Mouse (Mus musculus) neural tube, embryonic 13.5 days (tissue): Measurements from ENCODE around the gene Trip6. TPM values are rescaled to one million over a fixed set of nuclear protein-coding genes. Genes with fewer than 3 reads are reported as not detected.

Source experiments
- ATAC-seq: fragments of 200-750 bp; cut with Nextera tagmentation; 2 replicates; pipeline ENCODE4 v1.8.0; 2017; ENCODE audit warnings: low read depth, mild to moderate bottlenecking, moderate TSS enrichment, moderate library complexity
- H3K27ac ChIP-seq: fragments of 300-500 bp; sonication (generic); replicated peaks from 2 replicates; pipeline ENCODE4 v1.5.1; 2015; ENCODE audit warnings: moderate library complexity, mild to moderate bottlenecking, inconsistent platforms
- H3K27me3 ChIP-seq: fragments of 300-500 bp; sonication (generic); 2 replicates; pipeline ENCODE4 v1.6.1; 2015; ENCODE audit warnings: mild to moderate bottlenecking, inconsistent platforms
- H3K36me3 ChIP-seq: fragments of 300-500 bp; sonication (generic); 2 replicates; pipeline ENCODE4 v1.6.1; 2015; ENCODE audit warnings: mild to moderate bottlenecking, inconsistent platforms
- H3K4me1 ChIP-seq: fragments of 300-500 bp; sonication (generic); replicated peaks from 2 replicates; pipeline ENCODE4 v1.6.1; 2015; ENCODE audit warnings: inconsistent platforms
- H3K4me2 ChIP-seq: fragments of 300-500 bp; sonication (generic); 2 replicates; pipeline ENCODE4 v1.6.1; 2015; ENCODE audit warnings: inconsistent platforms, mild to moderate bottlenecking, moderate library complexity
- H3K4me3 ChIP-seq: fragments of 300-500 bp; sonication (generic); 2 replicates; pipeline ENCODE4 v1.5.1; 2015; ENCODE audit warnings: mild to moderate bottlenecking, inconsistent platforms
- H3K9ac ChIP-seq: fragments of 300-500 bp; sonication (generic); 2 replicates; pipeline ENCODE4 v1.6.1; 2015; ENCODE audit warnings: moderate library complexity, mild to moderate bottlenecking, inconsistent platforms
- H3K9me3 ChIP-seq: fragments of 300-500 bp; sonication (generic); 2 replicates; pipeline ENCODE4 v1.6.1; 2016; ENCODE audit warnings: inconsistent platforms
- whole genome bisulfite sequencing: fragments of 180-500 bp; shearing (Covaris S2); methylation state at CpG from one replicate; pipeline ENCODE4 v1.1.7; 2015; 5-methylcytosine and 5-hydroxymethylcytosine counted together
- polyA plus RNA-seq: library from polyadenylated mRNA; unstranded; fragments of >200 nt; fragmentation: Nextera tagmentation; extraction: Ambion mirVana; gene quantifications from 2 replicates; pipeline ENCODE4 v1.2.1, GENCODE M21; 2015

The Trip6 gene
- polyA plus RNA-seq, 1 experiment from 2014 or later = 17.7 TPM

- Histone ChIP-seq H3K4me3 (no peak overlapping the region), H3K27me3 (no peaks in the 10 kb centered on the region; the same call in 1 of the 2 replicates), H3K9me3 (no peaks in the 10 kb centered on the region), H3K36me3 (no peaks in the 10 kb centered on the region), H3K27ac (no peak overlapping the region), H3K4me1 (peaks cover 48% of the 10 kb centered on the region), H3K9ac (no peak overlapping the region), H3K4me2 (no peak overlapping the region)
- ATAC-seq = no peak
- 76% methylated on average over 6 of the region's 6 CpGs for WGBS
These were observed 20.9 kb upstream of the Trip6 start for GRCm38 (mm10) chr5:137335066-137335465.

- H3K27me3 ChIP-seq = no peaks in the 10 kb centered on the region; the same call in 1 of the 2 replicates
- H3K36me3 ChIP-seq = no peaks in the 10 kb centered on the region; the same call in 1 of the 2 replicates
- H3K27ac ChIP-seq = no peak overlapping the region
- H3K9ac ChIP-seq = no peak overlapping the region
- peaks cover 40% of the 10 kb centered on the region for H3K4me1 ChIP-seq
- 55% methylated on average over 10 of the region's 10 CpGs for WGBS
- ATAC-seq = no peak
- no peaks in the 10 kb centered on the region for H3K9me3 ChIP-seq
- peak overlapping the region; percentile 92 for H3K4me2 ChIP-seq
- H3K4me3 ChIP-seq = peak overlapping the region; percentile 65
These were observed 20.1 kb upstream of the Trip6 start for GRCm38 (mm10) chr5:137334317-137334716.

- H3K9ac ChIP-seq = peak within 1 kb of the TSS; percentile 87
- no peaks in the 10 kb centered on the region for H3K9me3 ChIP-seq
- H3K27ac ChIP-seq = peak within 1 kb of the TSS; percentile 79
- H3K4me1 ChIP-seq = peaks cover 33% of the 10 kb centered on the region
- H3K4me3 ChIP-seq = peak within 1 kb of the TSS; percentile 65
- no peaks in the 10 kb centered on the region; the same call in 1 of the 2 replicates for H3K27me3 ChIP-seq
- under 1% methylated on average over 44 of the region's 44 CpGs for WGBS
- ATAC-seq = peak; percentile 92
- peak within 1 kb of the TSS; percentile 92 for H3K4me2 ChIP-seq
- no peaks in the 10 kb centered on the region; the same call in 1 of the 2 replicates for H3K36me3 ChIP-seq
These were observed 19.4 kb upstream of the Trip6 start, which contains the start of gene Slc12a9 for GRCm38 (mm10) chr5:137333512-137334174. Gene Slc12a9, minus strand, starts transcription at chr5:137333597.

GRCm38 (mm10) chr5:137332857-137333511, 18.8 kb upstream of the Trip6 start:
- peak overlapping the region; percentile 92 for H3K4me2 ChIP-seq
- peaks cover 5% of the 10 kb centered on the region; the same call in 1 of the 2 replicates for H3K36me3 ChIP-seq
- ATAC-seq = peak; percentile 32
- H3K4me1 ChIP-seq = peaks cover 31% of the 10 kb centered on the region
- peak overlapping the region; percentile 65 for H3K4me3 ChIP-seq
- 12% methylated on average over 15 of the region's 15 CpGs for WGBS
- H3K27ac ChIP-seq = peak overlapping the region; percentile 79
- H3K9ac ChIP-seq = peak overlapping the region; percentile 87
- no peaks in the 10 kb centered on the region for H3K9me3 ChIP-seq
- no peaks in the 10 kb centered on the region; the same call in 1 of the 2 replicates for H3K27me3 ChIP-seq

- Histone ChIP-seq H3K9me3 (no peaks in the 10 kb centered on the region), H3K27ac (no peak overlapping the region), H3K27me3 (no peaks in the 10 kb centered on the region), H3K4me1 (peaks cover 25% of the 10 kb centered on the region), H3K9ac (no peak overlapping the region), H3K4me3 (no peak overlapping the region), H3K4me2 (no peak overlapping the region), H3K36me3 (peaks cover 25% of the 10 kb centered on the region)
- WGBS = 92% methylated on average over 7 of the region's 7 CpGs
- ATAC-seq = no peak
These were observed 16.7 kb upstream of the Trip6 start for GRCm38 (mm10) chr5:137330910-137331309.

- H3K4me1 ChIP-seq = no peaks in the 10 kb centered on the region
- WGBS = 100% methylated on average over 3 of the region's 3 CpGs
- no peaks in the 10 kb centered on the region for H3K9me3 ChIP-seq
- no peak overlapping the region for H3K4me2 ChIP-seq
- no peak overlapping the region for H3K4me3 ChIP-seq
- H3K27me3 ChIP-seq = no peaks in the 10 kb centered on the region
- peaks cover 86% of the 10 kb centered on the region for H3K36me3 ChIP-seq
- H3K27ac ChIP-seq = no peak overlapping the region
- no peak for ATAC-seq
- H3K9ac ChIP-seq = no peak overlapping the region
These were observed 6.8 kb upstream of the Trip6 start for GRCm38 (mm10) chr5:137320996-137321395.

- Histone ChIP-seq H3K27ac (no peak overlapping the region), H3K4me3 (no peak overlapping the region), H3K4me2 (no peak overlapping the region), H3K36me3 (peaks cover 73% of the 10 kb centered on the region), H3K27me3 (no peaks in the 10 kb centered on the region), H3K9me3 (no peaks in the 10 kb centered on the region), H3K9ac (no peak overlapping the region), H3K4me1 (peaks cover 20% of the 10 kb centered on the region)
- ATAC-seq = no peak
- WGBS = 100% methylated on average over 1 of the region's 1 CpGs
These were observed 4.4 kb upstream of the Trip6 start for GRCm38 (mm10) chr5:137318570-137318969.

- WGBS = 91% methylated on average over 8 of the region's 8 CpGs
- Histone ChIP-seq H3K9ac (no peak overlapping the region), H3K4me2 (no peak overlapping the region), H3K27ac (no peak overlapping the region), H3K36me3 (peaks cover 61% of the 10 kb centered on the region), H3K27me3 (no peaks in the 10 kb centered on the region), H3K9me3 (no peaks in the 10 kb centered on the region), H3K4me3 (no peak overlapping the region), H3K4me1 (peaks cover 32% of the 10 kb centered on the region)
- no peak for ATAC-seq
These were observed 3.2 kb upstream of the Trip6 start for GRCm38 (mm10) chr5:137317361-137317760.

GRCm38 (mm10) chr5:137315084-137315903, 1.1 kb upstream of the Trip6 start:
- 33% methylated on average over 30 of the region's 30 CpGs for WGBS
- Histone ChIP-seq H3K9me3 (no peaks in the 10 kb centered on the region), H3K9ac (peak overlapping the region; percentile 75; the same call in 1 of the 2 replicates), H3K4me1 (peaks cover 37% of the 10 kb centered on the region), H3K4me3 (no peak overlapping the region), H3K27ac (peak overlapping the region; percentile 79), H3K4me2 (peak overlapping the region; percentile 60), H3K27me3 (no peaks in the 10 kb centered on the region), H3K36me3 (peaks cover 57% of the 10 kb centered on the region)
- ATAC-seq = 0 out of 2 replicates have a peak, but pooled peaks have one; percentile 11

GRCm38 (mm10) chr5:137313466-137314192, 575 bp downstream of the Trip6 start:
- no peaks in the 10 kb centered on the region for H3K9me3 ChIP-seq
- peak overlapping the region; percentile 79 for H3K27ac ChIP-seq
- H3K4me1 ChIP-seq = peaks cover 37% of the 10 kb centered on the region
- no peaks in the 10 kb centered on the region for H3K27me3 ChIP-seq
- peaks cover 59% of the 10 kb centered on the region for H3K36me3 ChIP-seq
- peak; percentile 25; the same call in 1 of the 2 replicates for ATAC-seq
- H3K4me3 ChIP-seq = peak overlapping the region; percentile 43
- H3K4me2 ChIP-seq = peak overlapping the region; percentile 60
- peak overlapping the region; percentile 75 for H3K9ac ChIP-seq
- 4% methylated on average over 22 of the region's 22 CpGs for WGBS

GRCm38 (mm10) chr5:137308356-137308755, 5.8 kb downstream of the Trip6 start:
- no peak for ATAC-seq
- peak overlapping the region; percentile 95 for H3K4me3 ChIP-seq
- H3K27ac ChIP-seq = peak overlapping the region; percentile 98
- peak overlapping the region; percentile 85 for H3K4me2 ChIP-seq
- H3K36me3 ChIP-seq = peaks cover 45% of the 10 kb centered on the region
- no peaks in the 10 kb centered on the region for H3K27me3 ChIP-seq
- peaks cover 55% of the 10 kb centered on the region for H3K4me1 ChIP-seq
- WGBS = 98% methylated on average over 4 of the region's 4 CpGs
- no peaks in the 10 kb centered on the region for H3K9me3 ChIP-seq
- H3K9ac ChIP-seq = peak overlapping the region; percentile 97
